Mouse (Mus musculus): ENCODE measurements around the gene Usp48. TPM values are rescaled to one million over a fixed set of nuclear protein-coding genes. Genes with fewer than 3 reads are reported as not detected.
"Not testable (repeated sequence)": the region's sequence is repeated elsewhere in the genome, so short reads cannot be mapped to it uniquely, and the experiment has no call there.

Gene Usp48
- polyA plus RNA-seq, 1 experiment, result 26.7 TPM

DNA sequence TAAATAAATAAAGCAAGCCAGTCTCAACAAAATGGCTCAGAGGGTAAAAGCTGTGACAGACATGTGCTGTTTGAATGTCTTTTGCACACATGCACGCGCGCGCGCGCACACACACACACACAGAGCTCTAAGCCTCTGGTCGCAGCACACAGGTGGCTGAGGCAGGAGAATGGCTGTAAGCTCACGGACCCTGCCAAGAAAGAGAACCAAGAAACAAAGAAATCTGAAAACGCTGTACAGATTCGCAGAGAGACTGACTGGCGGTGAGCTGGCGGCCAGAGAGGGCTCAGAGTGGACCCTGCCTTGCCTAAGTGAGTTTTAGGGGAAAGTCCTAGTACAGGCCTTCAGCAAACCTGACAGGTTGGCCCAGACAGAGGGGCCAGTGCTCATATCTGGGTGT lies 16.1 kb upstream of the Usp48 start:
- no peak for TF ChIP-seq CTCF (IDR thresholded peaks at IDR 0.05; ENCODE audit: extremely low read depth, insufficient read length, insufficient replicate concordance, low read depth, low read length)
- no peak for TF ChIP-seq POLR2A (IDR thresholded peaks at IDR 0.05; ENCODE audit: low read depth, low read length)
- Histone ChIP-seq H3K27ac (ENCODE audit: insufficient read depth, low read depth, low read length) (no peak overlapping the region), H3K4me1 (ENCODE audit: control insufficient read depth, insufficient read depth, insufficient read length, low read length) (peaks cover 5% of the 10 kb centered on the region; the same call in 1 of the 2 replicates), H3K36me3 (ENCODE audit: control insufficient read depth, insufficient read depth, low read length) (no peaks in the 10 kb centered on the region), H3K27me3 (ENCODE audit: control insufficient read depth, insufficient read depth, low read length) (peaks cover 9% of the 10 kb centered on the region; the same call in 1 of the 2 replicates), H3K4me3 (ENCODE audit: low read depth, low read length) (no peak overlapping the region)
- WGBS, result 97% methylated on average over 12 of the region's 12 CpGs

DNA sequence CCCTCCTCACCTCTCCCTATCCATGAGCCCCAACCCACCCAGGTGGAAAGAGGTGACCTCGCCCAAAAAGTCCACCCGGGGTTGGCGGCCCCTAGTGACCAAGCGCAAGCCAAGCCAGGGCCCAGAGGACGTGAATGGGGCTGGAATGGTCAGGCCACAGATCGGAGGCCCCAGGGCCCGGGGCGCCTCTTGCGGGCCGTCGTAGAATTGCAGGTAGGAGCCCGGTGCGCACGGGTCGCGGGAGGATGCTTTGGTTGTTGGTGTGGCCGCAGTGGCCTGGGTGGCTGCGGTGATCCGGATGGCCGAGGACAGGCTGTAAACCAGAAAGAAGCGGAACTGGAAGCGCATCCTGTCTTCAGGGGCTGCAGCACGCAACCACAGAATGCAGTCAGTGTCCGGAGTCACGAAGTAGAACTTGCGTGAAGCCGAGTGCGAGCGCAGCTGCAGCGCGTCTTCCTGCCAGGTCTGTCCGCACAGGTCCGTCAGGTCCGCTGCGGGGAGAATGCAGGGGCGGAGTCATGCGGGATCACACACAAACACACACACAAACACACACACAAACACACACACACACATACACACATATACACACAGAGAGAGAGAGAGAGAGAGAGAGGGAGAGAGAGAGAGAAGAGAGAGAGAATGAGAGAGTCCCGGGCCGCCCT lies 15.2 kb upstream of the Usp48 start:
- Histone ChIP-seq H3K4me3 (ENCODE audit: low read depth, low read length) (peak overlapping the region; percentile 52), H3K36me3 (ENCODE audit: control insufficient read depth, insufficient read depth, low read length) (no peaks in the 10 kb centered on the region), H3K27ac (ENCODE audit: insufficient read depth, low read depth, low read length) (no peak overlapping the region), H3K27me3 (ENCODE audit: control insufficient read depth, insufficient read depth, low read length) (peaks cover 9% of the 10 kb centered on the region; the same call in 1 of the 2 replicates), H3K4me1 (ENCODE audit: control insufficient read depth, insufficient read depth, insufficient read length, low read length) (peaks cover 5% of the 10 kb centered on the region; the same call in 1 of the 2 replicates)
- WGBS, result 4% methylated on average over 39 of the region's 39 CpGs
- no peak for TF ChIP-seq POLR2A (IDR thresholded peaks at IDR 0.05; ENCODE audit: low read depth, low read length)
- peak; percentile 73 for TF ChIP-seq CTCF (IDR thresholded peaks at IDR 0.05; ENCODE audit: extremely low read depth, insufficient read length, insufficient replicate concordance, low read depth, low read length)

DNA sequence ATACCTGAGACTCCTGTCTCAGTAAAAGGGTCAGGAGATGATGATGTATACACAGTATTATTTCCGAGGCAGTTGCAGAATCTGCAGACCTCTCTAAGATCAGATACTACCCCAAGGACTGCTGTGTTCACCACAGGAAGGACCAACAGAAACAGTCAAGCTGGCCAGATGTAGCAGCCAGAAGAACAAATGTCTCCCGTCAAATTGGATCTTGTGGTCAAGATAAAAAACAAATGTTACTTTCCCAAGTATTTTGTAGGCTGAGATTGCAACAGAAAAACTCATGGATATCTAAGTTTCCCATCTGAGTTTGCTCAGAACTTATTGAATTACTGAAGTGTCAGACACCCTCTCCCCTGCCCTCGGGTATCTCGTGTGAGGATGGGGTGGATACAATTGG lies 13.8 kb upstream of the Usp48 start:
- 62% methylated on average over 4 of the region's 4 CpGs for WGBS
- Histone ChIP-seq H3K4me3 (ENCODE audit: low read depth, low read length) (no peak overlapping the region), H3K27ac (ENCODE audit: insufficient read depth, low read depth, low read length) (no peak overlapping the region), H3K36me3 (ENCODE audit: control insufficient read depth, insufficient read depth, low read length) (no peaks in the 10 kb centered on the region), H3K4me1 (ENCODE audit: control insufficient read depth, insufficient read depth, insufficient read length, low read length) (peaks cover 5% of the 10 kb centered on the region; the same call in 1 of the 2 replicates), H3K27me3 (ENCODE audit: control insufficient read depth, insufficient read depth, low read length) (peaks cover 9% of the 10 kb centered on the region; the same call in 1 of the 2 replicates)
- TF ChIP-seq CTCF (IDR thresholded peaks at IDR 0.05; ENCODE audit: extremely low read depth, insufficient read length, insufficient replicate concordance, low read depth, low read length) (no peak), POLR2A (IDR thresholded peaks at IDR 0.05; ENCODE audit: low read depth, low read length) (no peak)

DNA sequence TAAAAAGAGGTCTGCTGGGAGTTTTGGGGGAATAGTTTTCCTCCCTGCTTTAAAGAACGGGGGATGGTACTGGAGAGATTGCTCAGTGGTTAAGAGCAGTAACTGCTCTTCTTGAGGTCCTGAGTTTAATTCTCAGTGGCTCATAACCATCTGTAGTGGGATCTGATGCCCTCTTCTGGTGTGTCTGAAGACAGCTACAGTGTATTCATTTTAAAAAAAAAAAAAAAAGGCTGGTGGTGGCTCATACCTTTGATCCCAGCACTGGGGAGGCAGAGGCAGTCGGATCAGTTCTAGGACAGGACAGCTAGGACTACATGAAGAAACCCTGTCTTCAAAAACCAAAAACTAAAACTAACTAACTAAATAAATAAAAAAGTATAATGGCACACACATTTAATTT lies 13.3 kb upstream of the Usp48 start:
- Histone ChIP-seq H3K4me1 (ENCODE audit: control insufficient read depth, insufficient read depth, insufficient read length, low read length) (peaks cover 5% of the 10 kb centered on the region; the same call in 1 of the 2 replicates), H3K4me3 (ENCODE audit: low read depth, low read length) (no peak overlapping the region), H3K27ac (ENCODE audit: insufficient read depth, low read depth, low read length) (no peak overlapping the region), H3K36me3 (ENCODE audit: control insufficient read depth, insufficient read depth, low read length) (no peaks in the 10 kb centered on the region), H3K27me3 (ENCODE audit: control insufficient read depth, insufficient read depth, low read length) (peaks cover 9% of the 10 kb centered on the region; the same call in 1 of the 2 replicates)
- no peak for TF ChIP-seq POLR2A (IDR thresholded peaks at IDR 0.05; ENCODE audit: low read depth, low read length)
- TF ChIP-seq CTCF (IDR thresholded peaks at IDR 0.05; ENCODE audit: extremely low read depth, insufficient read length, insufficient replicate concordance, low read depth, low read length), result no peak
- 66% methylated on average over 2 of the region's 2 CpGs for WGBS

DNA sequence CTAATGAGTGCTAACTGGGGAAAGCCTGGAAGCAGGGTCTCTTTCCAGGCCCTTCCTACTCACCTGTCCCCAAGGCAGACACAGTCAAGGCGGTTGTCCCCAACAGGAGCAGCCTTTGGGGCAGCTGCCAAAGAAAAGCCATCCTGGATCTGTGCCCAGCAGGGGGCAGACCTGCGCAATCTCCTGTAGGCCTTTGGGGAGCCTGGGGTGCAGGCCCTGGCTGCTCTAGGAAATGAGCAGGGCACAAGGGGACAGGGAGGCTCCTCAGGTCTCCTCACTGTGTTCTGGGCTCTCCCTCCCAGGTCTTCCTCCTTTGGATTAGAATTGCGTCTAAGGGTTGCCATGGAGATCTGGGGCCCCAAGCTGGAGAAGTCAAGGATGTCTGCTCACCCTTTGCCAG lies 11.7 kb upstream of the Usp48 start:
- Histone ChIP-seq H3K4me1 (ENCODE audit: control insufficient read depth, insufficient read depth, insufficient read length, low read length) (peaks cover 5% of the 10 kb centered on the region; the same call in 1 of the 2 replicates), H3K4me3 (ENCODE audit: low read depth, low read length) (no peak overlapping the region), H3K27me3 (ENCODE audit: control insufficient read depth, insufficient read depth, low read length) (peaks cover 9% of the 10 kb centered on the region; the same call in 1 of the 2 replicates), H3K36me3 (ENCODE audit: control insufficient read depth, insufficient read depth, low read length) (no peaks in the 10 kb centered on the region), H3K27ac (ENCODE audit: insufficient read depth, low read depth, low read length) (no peak overlapping the region)
- TF ChIP-seq POLR2A (IDR thresholded peaks at IDR 0.05; ENCODE audit: low read depth, low read length), result no peak
- peak; percentile 59; the same call in 1 of the 2 replicates for TF ChIP-seq CTCF (IDR thresholded peaks at IDR 0.05; ENCODE audit: extremely low read depth, insufficient read length, insufficient replicate concordance, low read depth, low read length)
- WGBS, result 51% methylated on average over 3 of the region's 3 CpGs

DNA sequence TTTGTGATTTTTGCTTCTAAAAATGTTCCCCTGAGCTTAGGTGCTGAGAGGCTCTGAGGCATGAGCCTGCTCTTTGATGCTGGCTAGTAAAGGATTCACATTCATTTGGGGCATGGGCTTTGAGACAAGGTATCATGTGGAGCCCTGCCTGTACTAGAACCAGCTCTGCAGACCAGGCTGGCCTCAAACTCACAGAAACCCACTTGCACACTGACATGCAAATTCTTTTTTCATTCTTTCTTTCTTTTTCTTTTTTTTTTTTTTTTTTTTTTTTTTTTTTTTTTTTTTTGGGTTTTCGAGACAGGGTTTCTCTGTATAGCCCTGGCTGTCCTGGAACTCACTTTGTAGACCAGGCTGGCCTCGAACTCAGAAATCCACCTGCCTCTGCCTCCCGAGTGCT lies 4.5 kb upstream of the Usp48 start:
- not testable (repeated sequence) for H3K36me3 ChIP-seq (ENCODE audit: control insufficient read depth, insufficient read depth, low read length); H3K27me3 ChIP-seq (ENCODE audit: control insufficient read depth, insufficient read depth, low read length); H3K4me1 ChIP-seq (ENCODE audit: control insufficient read depth, insufficient read depth, insufficient read length, low read length); H3K27ac ChIP-seq (ENCODE audit: insufficient read depth, low read depth, low read length); H3K4me3 ChIP-seq (ENCODE audit: low read depth, low read length)
- 77% methylated on average over 2 of the region's 3 CpGs for WGBS

DNA sequence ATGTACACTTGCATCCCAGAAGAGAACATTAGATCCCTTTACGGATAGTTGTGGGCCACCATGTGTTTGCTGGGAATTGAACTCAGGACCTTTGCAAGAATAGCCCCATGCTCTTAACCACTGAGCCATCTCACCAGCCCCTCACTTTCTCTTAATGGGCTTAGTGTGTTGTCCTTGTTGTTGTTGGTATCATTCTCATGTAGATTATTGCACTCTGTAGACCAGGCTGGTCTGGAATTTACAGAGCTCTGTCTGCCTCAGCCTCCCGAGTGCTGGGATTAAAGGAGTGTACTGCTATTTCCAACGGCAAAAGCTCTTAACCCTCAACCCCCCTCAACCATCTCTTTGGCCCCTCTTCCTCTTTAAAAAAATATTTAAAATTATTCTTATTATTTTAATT lies 4.0 kb upstream of the Usp48 start:
- no peak overlapping the region for H3K4me3 ChIP-seq (ENCODE audit: low read depth, low read length)
- H3K27ac ChIP-seq (ENCODE audit: insufficient read depth, low read depth, low read length), result no peak overlapping the region
- 88% methylated on average over 3 of the region's 3 CpGs for WGBS
- no peak for TF ChIP-seq CTCF (IDR thresholded peaks at IDR 0.05; ENCODE audit: extremely low read depth, insufficient read length, insufficient replicate concordance, low read depth, low read length)
- no peak for TF ChIP-seq POLR2A (IDR thresholded peaks at IDR 0.05; ENCODE audit: low read depth, low read length)
- no peaks in the 10 kb centered on the region for H3K4me1 ChIP-seq (ENCODE audit: control insufficient read depth, insufficient read depth, insufficient read length, low read length)
- no peaks in the 10 kb centered on the region for H3K27me3 ChIP-seq (ENCODE audit: control insufficient read depth, insufficient read depth, low read length)
- H3K36me3 ChIP-seq (ENCODE audit: control insufficient read depth, insufficient read depth, low read length), result no peaks in the 10 kb centered on the region

Measured in small intestine, adult 2 months (tissue).